Mouse (Mus musculus) midbrain, embryonic 12.5 days (tissue): ENCODE measurements at regions not wholly inside any gene's neighbourhood (a gene's known extent, or its start where the extent isn't known, plus 50 kb on each side); places are given as distances from the start of the nearest gene placed in this dataset.

Experiments
- ATAC-seq: fragments of 200-750 bp; cut with Nextera tagmentation; 2 replicates; pipeline ENCODE4 v1.8.0; 2017; ENCODE audit warnings: low read depth, moderate TSS enrichment, moderate library complexity; ENCODE audit not compliant: low FRiP score
- H3K27ac ChIP-seq: fragments of 300-500 bp; sonication (generic); replicated peaks from 2 replicates; pipeline ENCODE4 v1.5.1; 2016; ENCODE audit warnings: mild to moderate bottlenecking
- H3K27me3 ChIP-seq: fragments of 300-500 bp; sonication (generic); 2 replicates; pipeline ENCODE4 v1.6.1; 2016; ENCODE audit warnings: mild to moderate bottlenecking
- H3K36me3 ChIP-seq: fragments of 300-500 bp; sonication (generic); 2 replicates; pipeline ENCODE4 v1.6.1; 2016
- H3K4me1 ChIP-seq: fragments of 300-500 bp; sonication (generic); 2 replicates; pipeline ENCODE4 v1.6.1; 2016
- H3K4me2 ChIP-seq: fragments of 300-500 bp; sonication (generic); replicated peaks from 2 replicates; pipeline ENCODE4 v1.6.1; 2016; ENCODE audit warnings: mild to moderate bottlenecking, moderate library complexity
- H3K4me3 ChIP-seq: fragments of 300-500 bp; sonication (generic); 2 replicates; pipeline ENCODE4 v1.5.1; 2016; ENCODE audit warnings: mild to moderate bottlenecking
- H3K9ac ChIP-seq: fragments of 300-500 bp; sonication (generic); replicated peaks from 2 replicates; pipeline ENCODE4 v1.6.1; 2016; ENCODE audit warnings: mild to moderate bottlenecking, moderate library complexity
- H3K9me3 ChIP-seq: fragments of 300-500 bp; sonication (generic); 2 replicates; pipeline ENCODE4 v1.6.1; 2016; ENCODE audit warnings: mild to moderate bottlenecking
- WGBS: fragments of 180-500 bp; shearing (Covaris S2); methylation state at CpG from one replicate; pipeline ENCODE4 v1.1.7; 2016; 5-methylcytosine and 5-hydroxymethylcytosine counted together

GRCm38 (mm10) chr5:52920251-52920650 is 86.4 kb downstream of the Anapc4 start:
- no peaks in the 10 kb centered on the region for H3K4me1 ChIP-seq
- no peak for ATAC-seq
- H3K9ac ChIP-seq = no peak overlapping the region
- H3K36me3 ChIP-seq = no peaks in the 10 kb centered on the region
- no peak overlapping the region for H3K4me2 ChIP-seq
- H3K27me3 ChIP-seq = no peaks in the 10 kb centered on the region; the same call in 1 of the 2 replicates
- 83% methylated on average over 3 of the region's 3 CpGs for WGBS
- no peaks in the 10 kb centered on the region for H3K9me3 ChIP-seq
- no peak overlapping the region for H3K27ac ChIP-seq
- no peak overlapping the region for H3K4me3 ChIP-seq

DNA sequence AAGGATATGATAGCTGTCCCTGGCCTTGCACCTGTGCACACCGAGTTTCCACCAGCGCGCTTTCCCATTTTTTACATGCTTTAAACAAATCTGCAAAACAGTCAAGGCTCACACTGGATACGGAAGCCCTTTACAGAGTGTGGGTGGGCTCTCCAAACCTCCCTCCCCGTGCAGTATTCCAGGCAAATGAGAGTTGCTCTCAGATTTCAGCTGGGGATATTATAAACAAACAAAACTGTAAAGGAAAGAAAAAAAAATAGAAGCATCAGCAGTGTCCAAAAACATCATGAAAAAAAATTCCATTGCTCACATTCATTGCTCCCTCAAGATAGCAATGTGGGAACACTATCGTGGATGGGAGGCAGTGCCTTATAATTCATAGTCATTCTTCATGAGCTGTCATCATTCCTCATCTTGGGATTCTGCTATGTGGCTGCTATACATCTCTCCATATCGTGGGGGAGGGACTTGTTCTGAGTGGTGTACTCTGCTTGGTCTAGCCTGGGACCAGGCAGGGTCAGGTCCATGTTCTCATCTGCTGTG is 87.0 kb downstream of the Anapc4 start:
- ATAC-seq = no peak
- no peak overlapping the region for H3K9ac ChIP-seq
- H3K4me2 ChIP-seq = no peak overlapping the region
- H3K9me3 ChIP-seq = no peaks in the 10 kb centered on the region
- H3K27me3 ChIP-seq = no peaks in the 10 kb centered on the region; the same call in 1 of the 2 replicates
- no peak overlapping the region for H3K27ac ChIP-seq
- H3K36me3 ChIP-seq = no peaks in the 10 kb centered on the region
- WGBS = 80% methylated on average over 7 of the region's 7 CpGs
- H3K4me1 ChIP-seq = no peaks in the 10 kb centered on the region
- no peak overlapping the region for H3K4me3 ChIP-seq

- 73% methylated on average over 6 of the region's 6 CpGs for WGBS
- Histone ChIP-seq H3K4me3 (no peak overlapping the region), H3K9ac (no peak overlapping the region), H3K36me3 (no peaks in the 10 kb centered on the region), H3K4me1 (no peaks in the 10 kb centered on the region; the same call in 1 of the 2 replicates), H3K9me3 (no peaks in the 10 kb centered on the region), H3K4me2 (no peak overlapping the region), H3K27me3 (no peaks in the 10 kb centered on the region), H3K27ac (no peak overlapping the region)
- ATAC-seq = no peak
These were observed 91.2 kb downstream of the Anapc4 start for GRCm38 (mm10) chr5:52925006-52925405.

DNA sequence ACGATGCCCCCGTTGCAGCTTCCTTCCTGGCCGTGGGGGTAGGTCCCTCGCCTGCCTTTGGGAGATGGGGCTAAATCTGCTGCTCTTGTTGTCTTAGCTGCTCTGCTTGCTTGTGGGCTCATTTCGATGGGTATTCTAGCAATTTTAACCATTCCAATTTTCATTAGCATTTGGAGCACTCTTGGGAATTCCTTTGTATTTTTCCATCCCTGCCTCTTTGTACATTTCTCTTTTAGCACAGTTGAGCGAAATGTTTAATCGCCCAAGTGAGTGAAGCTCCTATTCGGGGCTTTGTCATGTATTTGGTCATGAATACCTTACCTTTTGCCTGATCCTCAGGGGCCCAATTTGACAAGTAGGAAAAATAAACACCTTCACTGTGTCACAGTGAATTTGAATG is 95.9 kb downstream of the Anapc4 start:
- ATAC-seq = no peak
- H3K4me1 ChIP-seq = no peaks in the 10 kb centered on the region; the same call in 1 of the 2 replicates
- 80% methylated on average over 8 of the region's 8 CpGs for WGBS
- no peak overlapping the region for H3K27ac ChIP-seq
- H3K4me2 ChIP-seq = no peak overlapping the region
- H3K36me3 ChIP-seq = no peaks in the 10 kb centered on the region
- no peaks in the 10 kb centered on the region for H3K27me3 ChIP-seq
- H3K9ac ChIP-seq = no peak overlapping the region
- no peaks in the 10 kb centered on the region for H3K9me3 ChIP-seq
- H3K4me3 ChIP-seq = no peak overlapping the region

DNA sequence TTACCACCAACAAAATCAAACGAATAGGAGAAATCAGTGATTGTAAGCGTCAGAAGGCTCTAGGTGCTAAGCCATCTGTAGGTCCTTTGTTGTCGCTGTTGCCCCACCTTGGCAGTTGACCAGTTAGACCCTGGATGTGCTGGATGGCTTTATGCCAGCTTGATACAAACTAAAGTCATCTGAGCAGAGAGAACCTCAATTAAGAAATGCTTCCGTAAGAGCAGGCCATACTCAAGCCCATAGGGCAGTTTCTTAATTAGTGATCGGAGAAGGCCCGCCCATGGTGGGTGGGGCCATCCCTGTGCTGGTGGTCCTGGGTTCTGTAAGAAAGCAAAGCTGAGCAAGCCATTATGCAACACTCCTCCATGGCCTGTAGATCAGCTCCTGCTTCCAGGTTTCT is 99.5 kb downstream of the Anapc4 start:
- Histone ChIP-seq H3K4me2 (no peak overlapping the region), H3K36me3 (no peaks in the 10 kb centered on the region), H3K4me3 (no peak overlapping the region), H3K9ac (no peak overlapping the region), H3K27me3 (no peaks in the 10 kb centered on the region), H3K9me3 (no peaks in the 10 kb centered on the region), H3K4me1 (no peaks in the 10 kb centered on the region; the same call in 1 of the 2 replicates), H3K27ac (no peak overlapping the region)
- no peak for ATAC-seq
- 86% methylated on average over 6 of the region's 6 CpGs for WGBS

DNA sequence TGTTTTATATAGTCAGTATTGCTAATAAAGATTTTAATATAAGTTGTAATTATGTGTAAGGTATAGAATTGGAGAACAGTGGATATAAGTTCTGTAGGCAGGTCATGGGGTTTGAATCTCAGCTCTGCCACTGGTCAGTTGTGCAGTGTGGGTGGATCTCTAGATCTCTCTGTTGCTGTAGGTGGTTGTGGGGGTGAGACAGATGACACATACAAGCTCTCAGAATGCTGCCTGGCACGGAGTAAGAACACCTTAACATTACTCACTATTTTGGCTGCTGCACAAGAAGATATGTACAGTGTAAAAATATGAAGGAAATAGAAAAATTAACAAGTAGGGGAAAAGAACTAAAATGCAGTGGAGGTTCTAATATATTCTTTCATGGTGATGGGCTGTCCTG is 100.3 kb upstream of the Slc34a2 start:
- no peak for ATAC-seq
- no peaks in the 10 kb centered on the region for H3K4me1 ChIP-seq

DNA sequence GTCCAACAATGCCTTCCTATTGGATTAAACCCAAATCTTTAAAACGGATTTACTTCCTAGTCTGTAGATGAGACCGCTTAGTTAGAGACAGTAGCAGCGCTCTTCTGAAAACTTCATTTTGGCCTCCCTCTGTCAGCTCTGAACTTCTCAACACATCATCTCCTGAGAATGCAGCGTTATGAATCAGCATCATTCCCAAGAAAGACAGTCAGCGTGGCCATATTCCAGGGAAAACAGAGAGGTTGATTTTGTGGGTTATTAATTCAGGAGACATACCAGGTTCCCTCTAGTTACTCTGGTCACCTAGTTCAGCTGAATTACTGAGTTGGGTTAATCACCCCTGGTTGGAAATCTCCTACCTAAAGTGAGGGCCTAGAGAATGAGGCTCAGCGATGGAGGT is 97.9 kb upstream of the Slc34a2 start:
- WGBS = 95% methylated on average over 6 of the region's 6 CpGs
- H3K4me1 ChIP-seq = no peaks in the 10 kb centered on the region
- no peak overlapping the region for H3K4me3 ChIP-seq
- no peak overlapping the region for H3K27ac ChIP-seq
- no peak overlapping the region for H3K9ac ChIP-seq
- H3K9me3 ChIP-seq = no peaks in the 10 kb centered on the region
- H3K27me3 ChIP-seq = no peaks in the 10 kb centered on the region
- H3K36me3 ChIP-seq = no peaks in the 10 kb centered on the region
- H3K4me2 ChIP-seq = no peak overlapping the region
- no peak for ATAC-seq

More for the DNA sequence above, 100.3 kb upstream of the Slc34a2 start:
- Histone ChIP-seq H3K4me3 (no peak overlapping the region), H3K27me3 (no peaks in the 10 kb centered on the region), H3K27ac (no peak overlapping the region), H3K9me3 (no peaks in the 10 kb centered on the region), H3K36me3 (no peaks in the 10 kb centered on the region), H3K4me2 (no peak overlapping the region), H3K9ac (no peak overlapping the region)
- WGBS = 92% methylated on average over 1 of the region's 1 CpGs

- ATAC-seq = no peak
- Histone ChIP-seq H3K4me1 (no peaks in the 10 kb centered on the region), H3K9ac (no peak overlapping the region), H3K9me3 (no peaks in the 10 kb centered on the region), H3K27ac (no peak overlapping the region), H3K36me3 (no peaks in the 10 kb centered on the region), H3K27me3 (no peaks in the 10 kb centered on the region), H3K4me3 (no peak overlapping the region), H3K4me2 (no peak overlapping the region)
- 86% methylated on average over 4 of the region's 4 CpGs for WGBS
These were observed 97.2 kb upstream of the Slc34a2 start for GRCm38 (mm10) chr5:52940645-52941044.

GRCm38 (mm10) chr5:52953875-52954274 is 84.0 kb upstream of the Slc34a2 start:
- no peaks in the 10 kb centered on the region for H3K36me3 ChIP-seq
- no peak overlapping the region for H3K27ac ChIP-seq
- H3K9me3 ChIP-seq = no peaks in the 10 kb centered on the region
- no peak overlapping the region for H3K4me3 ChIP-seq
- peaks cover 3% of the 10 kb centered on the region; the same call in 1 of the 2 replicates for H3K4me1 ChIP-seq
- ATAC-seq = no peak
- no peak overlapping the region for H3K9ac ChIP-seq
- H3K4me2 ChIP-seq = no peak overlapping the region
- no peaks in the 10 kb centered on the region for H3K27me3 ChIP-seq
- 83% methylated on average over 8 of the region's 8 CpGs for WGBS

GRCm38 (mm10) chr5:52954713-52955112 is 83.2 kb upstream of the Slc34a2 start:
- WGBS = 87% methylated on average over 3 of the region's 3 CpGs
- H3K27ac ChIP-seq = no peak overlapping the region
- no peak for ATAC-seq
- H3K4me2 ChIP-seq = no peak overlapping the region
- H3K9ac ChIP-seq = no peak overlapping the region
- no peak overlapping the region for H3K4me3 ChIP-seq
- H3K36me3 ChIP-seq = no peaks in the 10 kb centered on the region
- H3K27me3 ChIP-seq = no peaks in the 10 kb centered on the region
- H3K9me3 ChIP-seq = no peaks in the 10 kb centered on the region
- peaks cover 3% of the 10 kb centered on the region; the same call in 1 of the 2 replicates for H3K4me1 ChIP-seq

DNA sequence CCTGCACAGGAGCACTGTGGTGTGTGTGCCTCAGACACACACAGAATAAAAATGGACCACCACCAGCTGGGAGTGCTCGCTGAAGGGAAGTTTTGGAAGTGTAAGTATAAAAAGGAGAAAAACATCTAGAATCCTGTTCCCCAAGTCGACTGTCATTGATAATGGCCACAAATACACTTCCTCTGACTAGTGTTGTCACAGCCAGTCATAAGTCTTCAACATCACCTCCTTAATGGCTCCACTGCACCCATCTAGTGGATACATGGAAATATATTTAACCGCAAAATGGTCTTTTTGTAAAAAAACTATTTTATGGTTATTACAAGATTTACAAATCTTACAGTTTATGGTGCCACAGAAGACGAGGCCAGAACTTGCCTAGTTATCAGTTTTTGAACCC is 73.7 kb upstream of the Slc34a2 start:
- H3K27me3 ChIP-seq = no peaks in the 10 kb centered on the region
- H3K4me1 ChIP-seq = no peaks in the 10 kb centered on the region
- no peak for ATAC-seq
- H3K27ac ChIP-seq = no peak overlapping the region
- no peaks in the 10 kb centered on the region for H3K36me3 ChIP-seq
- WGBS = 86% methylated on average over 4 of the region's 4 CpGs
- H3K4me2 ChIP-seq = no peak overlapping the region
- no peak overlapping the region for H3K9ac ChIP-seq
- no peak overlapping the region for H3K4me3 ChIP-seq
- no peaks in the 10 kb centered on the region for H3K9me3 ChIP-seq

DNA sequence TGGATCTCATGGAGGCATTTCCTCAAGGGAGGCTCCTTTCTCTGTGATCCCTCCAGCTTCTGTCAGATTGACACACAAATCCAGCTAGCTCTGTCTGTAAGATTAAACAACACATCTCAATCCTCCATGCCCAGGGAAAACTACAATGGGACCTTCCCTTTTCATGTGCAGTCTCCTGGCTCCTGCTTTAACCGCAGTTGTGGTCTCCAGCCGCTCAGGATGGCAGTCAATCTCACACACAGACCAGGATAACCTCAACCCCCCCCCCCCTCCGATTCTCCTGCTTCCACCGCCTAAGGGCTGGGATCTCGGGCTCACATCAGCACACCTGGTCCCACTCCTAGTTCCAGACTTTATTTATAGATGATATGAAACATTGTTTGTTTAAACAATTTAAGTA is 66.1 kb upstream of the Slc34a2 start:
- no peaks in the 10 kb centered on the region for H3K27me3 ChIP-seq
- H3K4me2 ChIP-seq = no peak overlapping the region
- no peaks in the 10 kb centered on the region for H3K4me1 ChIP-seq
- H3K9me3 ChIP-seq = no peaks in the 10 kb centered on the region
- H3K4me3 ChIP-seq = no peak overlapping the region
- H3K9ac ChIP-seq = no peak overlapping the region
- ATAC-seq = peak; percentile 44; the same call in 1 of the 2 replicates
- H3K36me3 ChIP-seq = no peaks in the 10 kb centered on the region
- H3K27ac ChIP-seq = no peak overlapping the region
- WGBS = 52% methylated on average over 5 of the region's 5 CpGs

GRCm38 (mm10) chr5:52973003-52973402 is 64.9 kb upstream of the Slc34a2 start:
- no peaks in the 10 kb centered on the region for H3K4me1 ChIP-seq
- ATAC-seq = no peak
- no peak overlapping the region for H3K9ac ChIP-seq
- H3K9me3 ChIP-seq = no peaks in the 10 kb centered on the region
- no peaks in the 10 kb centered on the region for H3K36me3 ChIP-seq
- no peak overlapping the region for H3K4me3 ChIP-seq
- WGBS = 72% methylated on average over 2 of the region's 2 CpGs
- H3K4me2 ChIP-seq = no peak overlapping the region
- H3K27ac ChIP-seq = no peak overlapping the region
- H3K27me3 ChIP-seq = no peaks in the 10 kb centered on the region
